Mouse (Mus musculus) thymus, postnatal 25 days (tissue): Measurements from ENCODE around the gene Plekha5.
"Not testable (repeated sequence)": the region's sequence is repeated elsewhere in the genome, so short reads cannot be mapped to it uniquely, and the experiment has no call there.

Experiments used
- DNase-seq: peaks from one replicate; pipeline ENCODE4 v3.0.0; 2022

Plekha5 gene

DNA sequence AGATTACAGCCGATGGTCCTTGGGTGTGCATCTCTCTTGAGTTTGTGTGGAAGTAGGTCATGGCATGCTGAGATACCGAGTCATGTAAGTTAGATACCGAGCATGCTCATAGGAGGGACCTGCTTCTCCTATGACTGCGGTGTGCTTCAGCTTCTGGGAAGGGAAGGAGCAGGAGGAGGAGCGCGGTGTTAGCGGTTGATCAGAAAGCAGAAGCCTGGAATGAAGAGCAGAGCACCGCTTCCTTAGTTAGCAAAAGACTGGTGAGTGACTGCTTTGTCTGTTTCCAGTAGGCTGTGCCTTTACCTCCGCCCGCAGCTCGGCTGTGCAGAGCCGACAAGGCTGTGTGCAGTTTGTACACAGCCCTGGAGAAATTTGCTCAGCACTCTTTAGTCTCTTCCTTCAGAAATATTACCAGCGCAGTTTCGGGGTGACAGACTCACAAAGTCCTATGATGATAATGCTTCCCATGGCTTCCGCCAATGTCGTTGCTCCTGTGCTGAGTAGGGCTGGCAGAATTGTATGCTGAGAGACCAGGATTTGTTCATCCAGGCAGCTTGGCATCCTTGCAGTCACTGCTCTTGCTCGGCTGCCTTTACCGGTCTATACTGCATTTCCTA, 67.2 kb downstream of the Plekha5 start:
- DNase-seq: peak; percentile 29

DNA sequence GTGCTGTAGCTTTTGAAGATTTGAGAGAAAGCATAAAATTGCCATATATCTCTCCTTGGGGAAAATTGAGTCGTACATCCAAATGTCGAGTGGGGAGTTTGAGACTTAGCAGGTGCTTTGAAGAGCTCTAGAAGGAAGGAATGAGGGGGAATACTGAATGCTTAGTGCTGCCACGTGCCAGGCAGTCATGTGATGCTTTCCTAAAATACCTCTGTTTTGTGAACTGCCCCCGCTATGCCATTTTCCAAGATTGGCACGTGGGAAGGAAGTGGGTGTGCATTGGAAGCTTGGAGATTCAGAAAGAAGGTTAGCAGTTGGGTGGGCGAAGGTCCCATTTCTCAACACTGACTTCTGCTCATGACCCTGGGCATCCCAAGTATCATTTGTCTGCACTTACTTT, 68.2 kb downstream of the Plekha5 start:
- DNase-seq: no peak

DNA sequence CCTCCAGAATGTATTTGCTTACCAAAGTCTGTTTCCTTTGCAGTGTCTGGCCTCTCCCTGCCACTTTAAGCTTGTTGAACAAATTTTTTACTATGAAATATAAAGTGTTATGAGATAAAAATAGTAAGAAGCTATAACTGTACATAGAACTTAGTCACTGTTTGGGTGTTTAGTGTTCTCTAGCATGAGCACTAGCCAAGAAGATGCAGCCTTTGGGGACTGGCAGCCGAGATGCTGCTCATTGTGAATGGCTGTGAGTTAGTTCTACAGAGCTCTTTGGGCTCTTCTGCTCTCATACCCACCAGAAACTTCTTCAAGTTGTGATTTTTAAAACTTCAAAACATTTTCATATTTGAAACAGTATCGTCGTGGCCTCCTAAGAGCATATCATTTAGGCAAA, 74.2 kb downstream of the Plekha5 start:
- DNase-seq: no peak

DNA sequence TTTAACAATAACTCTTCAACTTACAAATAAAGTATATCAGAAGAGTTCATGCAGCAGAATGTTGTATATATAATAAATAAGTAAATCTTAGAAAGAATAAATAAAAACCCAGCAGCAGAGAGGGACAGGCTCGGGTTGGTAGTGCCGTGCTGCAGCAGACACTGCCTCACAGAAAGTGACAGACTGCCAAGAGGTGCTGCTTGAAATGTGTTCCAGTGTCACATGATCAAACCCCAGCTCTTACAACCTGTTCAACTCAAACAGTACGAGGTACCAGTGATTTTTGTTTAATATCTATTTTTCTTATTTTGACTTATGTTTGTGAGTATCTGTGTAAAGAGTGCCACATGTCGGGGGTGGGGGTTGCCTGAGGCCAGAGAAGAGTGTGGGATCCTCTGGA, 75.1 kb downstream of the Plekha5 start:
- no peak for DNase-seq

DNA sequence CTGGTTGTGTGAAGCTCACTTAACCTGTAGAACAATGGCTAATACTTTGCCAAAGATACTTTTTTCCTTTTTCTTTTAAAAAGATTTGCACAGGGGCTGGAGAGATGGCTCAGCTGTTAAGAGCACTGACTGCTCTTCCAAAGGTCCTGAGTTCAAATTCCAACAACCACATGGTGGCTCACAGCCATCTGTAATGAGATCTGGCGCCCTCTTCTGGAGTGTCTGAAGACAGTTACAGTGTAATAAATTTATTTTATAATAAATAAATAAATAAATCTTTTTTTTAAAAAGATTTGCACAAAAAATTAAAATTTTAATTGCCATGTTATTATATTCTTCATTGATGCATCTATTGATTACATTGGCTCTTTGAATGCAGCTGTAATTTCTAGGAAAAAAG, 77.0 kb downstream of the Plekha5 start:
- not testable (repeated sequence) for DNase-seq

DNA sequence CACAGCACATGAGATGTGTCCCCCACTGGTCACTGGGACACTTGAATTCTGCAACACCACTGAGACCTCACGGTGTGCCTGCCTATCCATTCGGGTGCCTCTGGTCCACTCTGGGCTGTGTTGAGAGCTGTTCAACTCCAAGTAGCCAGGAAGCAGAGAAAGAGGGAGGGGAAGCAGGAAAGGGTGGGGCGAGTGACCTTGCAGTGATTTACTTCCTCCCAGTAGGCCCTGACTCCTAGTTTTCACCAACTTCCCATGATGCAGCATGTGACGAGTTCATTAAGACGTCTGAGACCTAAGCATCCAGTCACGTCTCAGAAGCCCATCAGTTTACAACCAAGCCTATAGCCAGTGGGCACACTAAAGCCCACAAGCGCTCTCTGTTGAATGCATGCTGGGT, 78.0 kb downstream of the Plekha5 start:
- no peak for DNase-seq

DNA sequence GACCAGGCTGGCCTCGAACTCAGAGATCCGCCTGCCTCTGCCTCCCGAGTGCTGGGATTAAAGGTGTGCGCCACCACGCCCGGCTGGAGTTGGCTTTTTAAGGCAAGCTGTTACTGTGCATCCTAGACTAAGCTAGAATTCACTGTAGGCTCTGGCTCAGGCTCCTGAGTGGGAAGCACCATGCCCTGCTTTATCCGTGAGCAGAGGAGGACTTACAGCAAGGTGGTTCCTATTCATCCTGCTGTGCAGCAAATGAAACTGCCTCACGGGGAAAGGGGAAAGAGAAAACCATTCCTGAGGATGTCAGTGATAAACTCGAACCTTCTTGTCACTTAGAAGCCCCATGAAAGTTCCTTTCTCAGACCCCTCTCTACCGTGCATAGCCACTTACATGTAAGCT, 80.9 kb downstream of the Plekha5 start:
- DNase-seq: no peak

DNA sequence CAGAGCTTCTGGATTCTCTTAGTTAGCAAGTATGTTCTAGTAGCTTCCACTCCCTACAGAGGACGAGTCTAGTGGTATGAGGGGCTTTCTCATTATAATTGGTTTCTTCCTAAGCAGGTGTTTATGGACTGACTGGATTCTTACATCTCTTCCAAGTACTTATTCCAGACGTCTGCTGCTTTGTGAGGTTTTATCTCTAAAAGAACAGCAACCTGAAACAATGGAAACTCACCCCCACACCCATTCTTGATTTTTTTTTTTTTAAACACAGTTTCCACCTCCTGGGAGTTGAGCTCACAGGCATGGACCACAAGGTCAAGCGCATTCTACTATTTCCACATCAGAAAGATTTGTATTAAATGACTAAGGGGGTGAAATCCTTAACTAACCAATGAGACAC, 83.8 kb downstream of the Plekha5 start:
- no peak for DNase-seq

DNA sequence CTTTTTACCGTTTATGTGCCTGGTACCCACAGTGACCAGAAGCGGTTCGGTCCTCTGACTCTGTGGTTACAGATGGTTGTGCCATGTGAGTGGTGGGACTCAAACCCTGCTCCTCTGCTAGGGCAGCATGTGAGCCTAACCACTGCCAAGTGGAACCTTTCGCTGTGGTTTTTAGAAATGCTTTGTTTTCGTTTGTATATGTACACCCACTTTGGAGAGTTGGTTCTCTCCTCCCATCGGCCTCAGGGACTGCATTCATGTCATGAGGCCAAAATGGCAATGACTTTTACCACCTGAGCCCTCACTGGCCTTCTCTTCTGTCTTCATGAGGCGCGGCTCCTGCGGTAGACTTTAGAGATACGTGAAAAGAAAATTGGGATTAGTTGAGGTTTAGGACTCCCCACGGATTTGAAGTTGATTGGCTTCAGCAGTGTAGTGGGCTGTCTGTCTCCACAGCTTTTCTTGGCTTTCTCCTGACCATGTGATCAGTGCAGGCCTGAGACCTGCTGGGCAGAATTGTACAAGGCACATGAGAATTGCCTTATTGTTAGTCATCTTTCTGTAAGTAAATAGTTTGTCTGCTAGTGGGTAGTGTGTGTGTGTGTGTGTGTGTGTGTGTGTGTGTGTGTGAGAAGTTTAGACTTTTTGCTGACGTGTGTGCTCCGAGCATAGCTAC, 84.8 kb downstream of the Plekha5 start:
- no peak for DNase-seq

DNA sequence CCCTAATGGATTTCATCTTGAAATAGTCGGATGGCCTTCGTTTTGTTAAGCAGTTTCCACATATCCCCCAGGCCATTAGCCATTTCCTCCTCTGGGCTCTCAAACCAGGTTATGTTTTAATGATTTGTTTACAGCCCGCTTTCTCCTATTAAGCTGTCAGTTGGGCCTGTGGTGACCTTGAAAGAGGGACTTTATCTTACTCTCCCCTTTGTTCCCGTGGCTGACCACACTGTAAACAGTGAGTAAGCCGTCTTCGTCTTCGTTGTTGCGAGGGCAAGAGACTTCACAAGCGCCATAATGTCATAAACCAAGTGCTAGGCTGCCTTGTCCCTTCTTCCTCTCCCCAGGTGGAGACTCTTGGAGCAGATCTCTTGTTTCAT, 85.3 kb downstream of the Plekha5 start:
- no peak for DNase-seq

DNA sequence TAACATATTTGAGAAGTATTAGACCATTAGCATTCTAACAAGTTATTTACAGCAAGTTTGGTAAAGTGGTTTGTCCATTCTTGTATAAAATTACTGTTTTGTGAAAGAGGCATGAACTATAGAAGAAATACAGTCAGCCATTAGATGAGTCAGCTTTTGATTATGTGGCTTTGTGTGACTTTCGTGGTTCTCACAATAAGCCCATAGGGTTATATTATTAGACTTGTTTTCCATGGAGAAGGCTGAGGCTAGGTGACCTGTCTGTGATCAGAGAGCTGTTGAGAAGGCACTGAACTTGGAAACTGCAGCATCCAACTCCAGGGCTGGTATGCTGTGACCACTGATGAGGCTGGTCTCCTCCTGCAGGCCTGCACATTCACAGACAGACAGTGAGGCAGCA, 88.2 kb downstream of the Plekha5 start:
- DNase-seq: no peak

DNA sequence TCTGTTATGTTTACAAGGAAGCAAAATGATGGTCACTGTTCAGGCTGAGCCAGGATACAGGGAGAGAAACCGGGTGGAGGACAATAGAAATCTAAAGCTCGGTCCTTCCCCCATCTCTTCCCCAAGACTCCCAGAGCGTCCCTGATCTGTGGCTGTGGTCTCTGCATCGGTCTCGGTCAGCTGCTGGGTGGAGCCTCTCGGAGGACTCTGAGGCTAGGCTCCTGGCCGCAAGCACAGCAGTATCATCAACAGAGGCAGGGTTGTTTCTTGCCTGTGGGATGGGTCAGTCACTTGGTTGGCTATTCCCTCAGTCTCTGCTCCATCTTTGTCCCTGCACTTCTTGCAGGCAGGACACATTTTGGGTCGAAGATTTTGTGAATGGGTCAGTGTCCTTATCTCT, 88.6 kb downstream of the Plekha5 start:
- no peak for DNase-seq

DNA sequence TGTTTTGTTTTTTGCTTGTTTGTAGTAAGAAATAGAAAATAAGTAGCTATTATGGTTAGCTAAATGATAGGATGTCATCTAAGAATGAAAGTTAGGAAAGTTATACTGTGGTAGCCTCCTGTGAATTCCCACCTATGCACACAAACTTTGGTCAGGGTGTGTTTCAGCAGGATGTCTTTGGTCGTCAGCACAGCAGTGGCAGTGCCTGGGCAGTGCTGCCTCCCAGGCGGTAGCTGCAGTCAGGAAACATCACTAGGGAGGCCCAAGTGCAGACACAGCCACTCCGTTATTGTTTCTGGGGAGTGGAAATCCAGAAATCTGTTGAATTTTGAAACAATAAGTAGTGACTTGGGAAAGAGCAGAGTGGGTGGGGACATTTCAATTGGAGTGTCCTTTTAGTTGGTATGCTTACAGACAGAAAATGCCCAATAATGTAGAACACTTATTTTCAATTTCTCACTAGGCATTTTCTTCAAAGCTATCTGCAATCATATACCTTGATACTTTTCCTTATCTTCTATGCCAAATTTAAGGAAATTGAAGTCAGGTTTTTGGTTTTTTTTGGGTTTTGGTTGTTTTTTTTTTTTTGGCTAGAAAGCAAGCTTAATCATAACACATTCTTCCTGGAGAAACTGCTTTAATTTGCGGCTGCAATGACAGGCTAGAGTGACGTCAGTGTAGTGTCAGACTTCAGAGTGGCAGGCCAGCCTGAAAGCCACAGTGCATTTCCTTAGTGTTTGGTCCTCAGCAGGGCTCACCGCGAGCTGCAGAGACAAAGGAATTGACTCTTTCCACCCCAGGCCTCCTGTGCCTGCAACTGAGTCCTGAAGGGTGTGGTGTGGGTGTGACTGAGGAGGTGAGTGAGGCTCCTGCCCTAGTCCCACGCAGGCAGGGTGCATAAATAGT, 90.6 kb downstream of the Plekha5 start:
- DNase-seq: peak; percentile 45

DNA sequence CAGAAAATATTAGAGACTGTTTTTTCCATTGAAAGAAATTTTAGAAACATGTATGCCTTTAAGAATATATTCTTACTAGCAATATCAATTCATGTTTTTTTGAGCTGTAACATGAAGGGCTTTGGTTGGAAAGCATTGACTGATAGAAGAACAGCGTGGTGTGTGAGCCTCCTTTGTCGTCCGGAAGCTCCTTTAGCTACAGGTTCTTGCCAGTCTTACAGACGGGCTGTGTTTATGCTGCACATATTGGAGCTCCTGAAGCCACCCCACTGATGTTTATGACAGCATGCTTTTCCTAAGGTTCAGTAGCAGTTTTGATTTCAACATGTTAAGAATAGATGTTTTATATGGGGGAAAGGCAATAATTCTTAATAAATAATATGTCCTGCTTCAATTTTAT, 91.7 kb downstream of the Plekha5 start:
- no peak for DNase-seq

DNA sequence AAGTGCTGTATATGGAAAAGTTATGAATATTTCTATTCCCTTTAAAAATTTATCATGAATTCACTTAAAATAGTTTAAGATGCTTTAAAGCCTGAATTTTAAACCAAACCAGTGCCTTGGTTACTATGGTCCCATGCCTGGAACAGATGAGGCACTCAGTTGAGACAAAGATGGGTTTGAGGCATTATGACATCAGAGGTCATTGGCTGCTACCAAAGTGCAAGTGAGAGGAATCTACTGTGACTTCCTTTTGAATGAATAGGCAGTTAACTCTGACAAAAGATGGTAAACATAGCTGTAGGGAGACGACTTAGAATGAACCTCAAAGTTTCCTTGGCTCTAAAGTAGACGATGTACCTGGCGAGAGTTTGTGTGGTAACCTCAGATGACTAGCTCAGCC, 92.3 kb downstream of the Plekha5 start:
- DNase-seq: no peak

DNA sequence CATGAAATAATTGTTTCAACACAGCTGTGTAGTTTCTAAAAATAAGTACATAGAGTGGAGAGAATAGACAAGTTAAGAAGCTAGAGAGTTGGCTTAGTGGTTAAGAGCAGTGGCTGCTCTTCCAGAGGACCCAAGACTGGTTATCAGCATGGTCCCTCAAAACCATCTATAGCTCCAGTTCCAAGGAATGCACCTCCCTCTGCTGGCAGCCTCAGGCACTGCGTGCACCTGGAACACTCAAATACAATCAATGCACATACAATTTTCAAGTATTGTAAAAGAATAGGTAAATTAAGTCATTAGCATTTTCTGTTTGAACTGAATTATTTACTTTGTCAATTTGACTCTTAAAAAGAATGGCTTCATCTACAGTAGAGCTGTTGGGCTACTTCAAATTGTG, 93.3 kb downstream of the Plekha5 start:
- DNase-seq: peak; percentile 68

DNA sequence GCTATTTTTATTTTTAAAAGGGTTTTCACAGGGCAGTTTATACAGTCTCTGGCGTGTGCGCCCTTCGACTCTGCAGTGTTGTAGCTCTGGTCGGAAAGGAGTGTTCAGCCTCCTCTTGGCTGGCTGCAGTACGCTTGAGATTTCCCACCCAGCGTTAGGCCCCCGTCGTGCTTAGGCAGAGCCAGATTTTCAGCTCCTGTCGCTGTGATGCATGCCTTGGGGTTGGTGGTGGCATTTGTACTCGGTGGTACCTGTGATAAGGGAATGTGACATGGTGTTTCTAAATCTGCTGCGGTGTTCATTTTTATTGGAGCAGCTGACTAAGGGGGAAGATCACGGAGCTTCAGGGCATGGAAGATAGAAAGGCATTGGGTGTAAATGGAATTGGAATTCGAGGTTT, 95.2 kb downstream of the Plekha5 start:
- DNase-seq: no peak

DNA sequence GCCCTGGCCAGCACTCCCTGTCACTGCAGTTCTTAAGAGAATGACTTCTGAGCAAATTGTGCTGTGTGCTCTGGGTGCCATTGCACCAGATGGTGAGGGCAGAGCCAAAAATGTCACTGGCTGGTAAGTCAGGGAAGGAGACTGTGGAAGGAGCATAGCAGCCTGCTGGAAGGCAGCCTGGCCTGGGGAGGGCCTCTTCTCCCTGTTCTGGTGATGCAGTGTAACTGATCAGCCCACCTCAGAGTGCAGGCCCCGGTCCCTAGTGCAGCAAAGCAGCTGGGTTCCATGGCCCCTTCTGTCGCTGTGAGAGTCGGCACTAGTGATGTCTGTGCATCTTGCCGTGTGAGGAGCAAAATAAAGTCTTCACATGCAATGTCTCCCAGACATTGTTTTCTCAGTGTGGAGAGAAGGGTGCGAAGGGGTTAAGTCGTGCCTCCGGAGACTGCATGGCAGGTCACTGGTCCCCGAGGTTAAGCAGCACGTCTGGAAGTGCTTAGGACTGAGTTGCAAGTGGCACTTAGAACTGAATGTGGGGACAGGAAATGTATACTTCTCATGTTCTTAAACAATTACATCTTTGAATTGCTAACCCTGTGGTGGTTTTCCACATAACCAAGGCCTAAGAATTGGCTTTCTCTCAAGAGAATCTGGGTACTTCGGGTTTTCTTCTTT, 95.8 kb downstream of the Plekha5 start:
- no peak for DNase-seq

DNA sequence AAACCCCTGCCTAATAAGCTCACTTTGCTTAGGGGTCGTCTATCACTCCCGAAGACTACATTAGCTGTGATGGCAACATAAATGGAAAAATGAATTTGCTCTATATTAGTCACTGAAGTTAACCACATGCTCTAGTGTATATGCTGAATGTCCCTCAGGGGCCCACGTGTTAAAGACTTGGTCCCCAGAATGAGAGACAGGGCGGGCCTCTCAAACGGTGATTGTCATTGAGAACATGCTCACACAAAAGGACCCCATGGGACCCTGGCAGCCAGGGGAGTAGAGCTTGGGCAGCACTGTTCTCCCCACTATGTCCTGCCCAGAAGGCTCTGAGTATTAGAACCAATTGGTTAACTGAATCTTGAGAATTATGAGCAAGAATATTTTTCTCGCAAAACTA, 97.1 kb downstream of the Plekha5 start:
- no peak for DNase-seq

DNA sequence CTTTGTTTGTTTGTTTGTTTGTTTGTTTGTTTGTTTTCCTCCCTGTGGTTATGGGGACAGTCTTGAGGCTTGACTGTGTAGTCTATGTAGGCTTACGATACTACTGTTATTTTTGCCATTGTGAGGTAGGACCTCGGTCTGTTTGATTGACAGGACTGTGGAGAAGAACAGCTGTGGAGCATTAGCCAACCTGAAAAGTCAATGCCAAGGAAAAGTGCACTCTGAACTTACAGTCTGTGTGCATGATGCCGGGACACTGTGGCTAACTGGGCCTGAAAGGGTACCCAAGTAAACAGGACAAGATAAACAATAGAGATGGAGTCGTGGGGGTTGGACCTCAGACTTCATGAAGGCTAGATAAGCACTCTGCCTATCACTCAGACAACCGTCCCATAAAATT, 98.0 kb downstream of the Plekha5 start:
- no peak for DNase-seq

DNA sequence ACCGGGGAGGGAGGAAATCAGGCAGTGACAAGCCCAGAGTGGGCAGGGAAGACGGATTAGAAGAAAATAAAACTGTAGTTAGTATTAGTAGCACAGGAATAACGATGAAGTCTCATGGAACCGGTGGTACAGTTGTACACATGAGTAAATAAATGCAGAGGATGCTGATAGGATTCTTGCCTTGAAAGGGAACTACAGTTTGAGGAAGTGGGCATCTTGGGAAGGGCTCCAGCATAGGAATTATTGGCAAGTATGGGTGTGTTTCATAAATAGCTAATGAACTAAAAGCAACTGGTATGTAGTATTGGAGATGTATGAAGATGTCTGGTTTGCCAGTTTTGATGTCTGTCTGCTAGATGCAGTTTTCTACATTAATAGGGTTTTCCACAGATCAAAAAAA, 99.7 kb downstream of the Plekha5 start:
- no peak for DNase-seq

DNA sequence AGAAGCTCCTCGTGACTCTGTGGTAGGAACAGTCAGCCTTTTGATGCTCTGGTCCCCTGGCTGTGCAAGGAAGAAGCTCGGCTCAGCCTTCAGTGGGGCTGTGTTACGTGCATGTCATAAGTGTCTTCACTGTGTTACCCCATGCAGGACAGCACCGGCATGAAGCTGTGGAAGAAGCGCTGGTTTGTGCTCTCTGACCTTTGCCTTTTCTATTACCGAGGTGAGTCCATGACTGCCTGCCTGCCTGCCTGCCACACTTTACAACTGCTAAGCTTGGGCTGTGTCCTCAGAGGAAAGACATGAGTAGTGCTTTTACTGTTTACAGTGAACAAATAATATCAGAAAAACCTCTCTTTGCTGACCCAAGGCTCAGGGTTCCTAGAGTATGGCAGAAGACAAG, 104.6 kb downstream of the Plekha5 start:
- no peak for DNase-seq

DNA sequence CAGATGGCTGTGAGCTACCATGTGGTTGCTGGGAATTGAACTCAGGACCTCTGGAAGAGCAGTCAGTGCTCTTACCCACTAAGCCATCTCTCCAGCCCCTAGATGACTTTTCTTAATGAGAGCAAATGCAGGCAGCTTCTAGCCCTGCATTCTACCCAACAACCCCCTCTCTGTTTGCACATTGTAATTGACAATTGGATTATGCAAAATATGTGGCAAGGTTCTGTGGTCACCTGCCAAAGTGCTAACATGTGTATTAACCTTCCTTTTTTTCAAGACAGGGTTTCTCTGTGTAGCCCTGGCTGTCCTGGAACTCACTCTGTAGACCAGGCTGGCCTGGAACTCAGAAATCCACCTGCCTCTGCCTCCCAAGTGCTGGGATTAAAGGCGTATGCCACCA, 109.0 kb downstream of the Plekha5 start:
- DNase-seq: not testable (repeated sequence)

DNA sequence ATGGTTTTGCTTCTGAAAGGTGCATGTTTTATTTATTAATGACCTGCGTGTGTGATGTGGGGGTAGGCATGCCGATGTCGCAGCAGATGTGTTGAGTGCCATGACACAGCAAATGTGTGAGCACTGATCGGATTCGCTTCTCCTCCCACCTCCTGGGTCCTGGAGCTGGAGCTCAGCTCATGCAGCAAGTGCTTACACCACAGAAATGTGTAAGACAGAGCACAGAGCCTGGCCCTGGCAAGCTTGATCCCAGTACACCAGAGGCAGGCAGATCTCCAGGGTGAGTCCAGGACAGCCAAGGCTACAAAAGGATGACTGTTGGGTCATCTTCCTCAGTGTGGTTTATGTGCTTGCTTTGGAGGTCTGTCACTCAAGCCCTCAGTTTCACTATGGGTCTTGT, 109.8 kb downstream of the Plekha5 start:
- DNase-seq: no peak
